Mouse (Mus musculus): ENCODE measurements around the gene Prcp. TPM values are rescaled to one million over a fixed set of nuclear protein-coding genes. Genes with fewer than 3 reads are reported as not detected.

Gene Prcp
- 11.8 and 12.2 TPM in 2 replicates for polyA plus RNA-seq (2012; rRNA removed)

- under 1% methylated on average over 53 of the region's 53 CpGs for WGBS
- DNase-seq (ENCODE audit: low read depth, low spot score) = peak; percentile 88
Observed at GRCm38 (mm10) chr7:92874116-92874675, at the start of gene Prcp, which contains the start of gene Ddias. Gene Prcp (plus strand): TSS chr7:92874470. Gene Ddias (minus strand): TSS chr7:92874247.

GRCm38 (mm10) chr7:92826248-92826647 lies 48.0 kb upstream of the Prcp start:
- no peak for DNase-seq (ENCODE audit: low read depth, low spot score)
- WGBS = 77% methylated on average over 3 of the region's 3 CpGs

GRCm38 (mm10) chr7:92827981-92828380 lies 46.3 kb upstream of the Prcp start:
- no peak for DNase-seq (ENCODE audit: low read depth, low spot score)
- 39% methylated on average over 3 of the region's 3 CpGs for whole genome bisulfite sequencing

- WGBS = 81% methylated on average over 6 of the region's 6 CpGs
- no peak for DNase-seq (ENCODE audit: low read depth, low spot score)
Observed at GRCm38 (mm10) chr7:92832395-92832794, 41.9 kb upstream of the Prcp start.

GRCm38 (mm10) chr7:92834391-92834790 lies 39.9 kb upstream of the Prcp start:
- no peak for DNase-seq (ENCODE audit: low read depth, low spot score)
- WGBS = 87% methylated on average over 2 of the region's 2 CpGs

GRCm38 (mm10) chr7:92836447-92836846 lies 37.8 kb upstream of the Prcp start:
- DNase-seq (ENCODE audit: low read depth, low spot score) = no peak
- WGBS = 64% methylated on average over 3 of the region's 3 CpGs

- WGBS = 74% methylated on average over 11 of the region's 11 CpGs
Observed at GRCm38 (mm10) chr7:92837226-92837625, 37.0 kb upstream of the Prcp start.

GRCm38 (mm10) chr7:92837907-92838306 lies 36.4 kb upstream of the Prcp start:
- 41% methylated on average over 3 of the region's 3 CpGs for WGBS
- DNase-seq (ENCODE audit: low read depth, low spot score) = no peak

More at GRCm38 (mm10) chr7:92837226-92837625, 37.0 kb upstream of the Prcp start:
- no peak for DNase-seq (ENCODE audit: low read depth, low spot score)

- DNase-seq (ENCODE audit: low read depth, low spot score) = no peak
- WGBS = 66% methylated on average over 2 of the region's 2 CpGs
Observed at GRCm38 (mm10) chr7:92842254-92842653, 32.0 kb upstream of the Prcp start.

- 69% methylated on average over 3 of the region's 3 CpGs for WGBS
- DNase-seq (ENCODE audit: low read depth, low spot score) = no peak
Observed at GRCm38 (mm10) chr7:92848246-92848645, 26.0 kb upstream of the Prcp start.

- 26% methylated on average over 2 of the region's 2 CpGs for WGBS
- DNase-seq (ENCODE audit: low read depth, low spot score) = no peak
Observed at GRCm38 (mm10) chr7:92866526-92866925, 7.7 kb upstream of the Prcp start.

GRCm38 (mm10) chr7:92870161-92870560 lies 4.1 kb upstream of the Prcp start:
- 52% methylated on average over 3 of the region's 3 CpGs for WGBS
- no peak for DNase-seq (ENCODE audit: low read depth, low spot score)

GRCm38 (mm10) chr7:92871596-92871995 lies 2.7 kb upstream of the Prcp start:
- DNase-seq (ENCODE audit: low read depth, low spot score) = no peak
- WGBS = 85% methylated on average over 4 of the region's 4 CpGs

- peak; percentile 85 for DNase-seq (ENCODE audit: low read depth, low spot score)
- WGBS = under 1% methylated on average over 29 of the region's 29 CpGs
Observed at GRCm38 (mm10) chr7:92874761-92875408, 615 bp downstream of the Prcp start.

GRCm38 (mm10) chr7:92876066-92876465 lies 1.8 kb downstream of the Prcp start:
- WGBS = 8% methylated on average over 3 of the region's 3 CpGs
- no peak for DNase-seq (ENCODE audit: low read depth, low spot score)

GRCm38 (mm10) chr7:92876538-92876937 lies 2.3 kb downstream of the Prcp start:
- 6% methylated on average over 7 of the region's 7 CpGs for WGBS
- DNase-seq (ENCODE audit: low read depth, low spot score) = no peak

- 78% methylated on average over 7 of the region's 7 CpGs for WGBS
- DNase-seq (ENCODE audit: low read depth, low spot score) = no peak
Observed at GRCm38 (mm10) chr7:92878575-92879285, 4.5 kb downstream of the Prcp start.

GRCm38 (mm10) chr7:92883850-92884716 lies 9.8 kb downstream of the Prcp start:
- DNase-seq (ENCODE audit: low read depth, low spot score) = no peak
- WGBS = 83% methylated on average over 9 of the region's 9 CpGs

GRCm38 (mm10) chr7:92884998-92885660 lies 10.9 kb downstream of the Prcp start:
- 25% methylated on average over 6 of the region's 6 CpGs for WGBS
- no peak for DNase-seq (ENCODE audit: low read depth, low spot score)
